Mouse (Mus musculus): ENCODE measurements around the gene Atp2b4. TPM values are rescaled to one million over a fixed set of nuclear protein-coding genes. Genes with fewer than 3 reads are reported as not detected.

Atp2b4 gene
- polyA plus RNA-seq, 2 experiments, result 22.9 to 23.7 TPM

- H3K27me3 ChIP-seq (ENCODE audit: control insufficient read depth, insufficient read depth, low read length), result no peaks in the 10 kb centered on the region
- no peak overlapping the region for H3K9ac ChIP-seq (ENCODE audit: low read depth, low read length, severe bottlenecking)
- no peak overlapping the region for H3K27ac ChIP-seq (replicated peaks; ENCODE audit: low read depth, low read length)
- no peak overlapping the region for H3K4me3 ChIP-seq (replicated peaks; ENCODE audit: low read length)
- ATAC-seq (ENCODE audit: low FRiP score, low read depth), result no peak
- H3K9me3 ChIP-seq (ENCODE audit: control insufficient read depth, low read length), result no peaks in the 10 kb centered on the region
- no peak for DNase-seq (ENCODE audit: low spot score)
- H3K36me3 ChIP-seq (ENCODE audit: control insufficient read depth, insufficient read depth, low read length), result 0 out of 2 replicates have a peak, but pooled peaks cover 3% of the 10 kb centered on the region
- H3K4me2 ChIP-seq (replicated peaks; ENCODE audit: low read depth, low read length, severe bottlenecking), result no peak overlapping the region
- peaks cover 7% of the 10 kb centered on the region for H3K4me1 ChIP-seq (ENCODE audit: control insufficient read depth, insufficient read depth, low read length)
- no peak for TF ChIP-seq POLR2A (IDR thresholded peaks at IDR 0.05; ENCODE audit: borderline replicate concordance, extremely low read depth, insufficient read depth, insufficient read length)
- WGBS, result 69% methylated on average over 11 of the region's 11 CpGs
Observed at GRCm38 (mm10) chr1:133664203-133664970, 136.5 kb downstream of the Atp2b4 start.

- Histone ChIP-seq H3K9me3 (ENCODE audit: control insufficient read depth, low read length) (no peaks in the 10 kb centered on the region), H3K9ac (ENCODE audit: low read depth, low read length, severe bottlenecking) (no peak overlapping the region), H3K4me2 (replicated peaks; ENCODE audit: low read depth, low read length, severe bottlenecking) (no peak overlapping the region), H3K4me3 (replicated peaks; ENCODE audit: low read length) (no peak overlapping the region), H3K27me3 (ENCODE audit: control insufficient read depth, insufficient read depth, low read length) (no peaks in the 10 kb centered on the region), H3K27ac (replicated peaks; ENCODE audit: low read depth, low read length) (no peak overlapping the region), H3K36me3 (ENCODE audit: control insufficient read depth, insufficient read depth, low read length) (peaks cover 13% of the 10 kb centered on the region), H3K4me1 (ENCODE audit: control insufficient read depth, insufficient read depth, low read length) (peaks cover 16% of the 10 kb centered on the region)
- WGBS, result 79% methylated on average over 4 of the region's 4 CpGs
- TF ChIP-seq POLR2A (IDR thresholded peaks at IDR 0.05; ENCODE audit: borderline replicate concordance, extremely low read depth, insufficient read depth, insufficient read length), result no peak
- ATAC-seq (ENCODE audit: low FRiP score, low read depth) (no peak), DNase-seq (ENCODE audit: low spot score) (no peak)
Observed at GRCm38 (mm10) chr1:133663427-133663826, 137.4 kb downstream of the Atp2b4 start.

- no peak for DNase-seq (ENCODE audit: low spot score)
- Histone ChIP-seq H3K9ac (ENCODE audit: low read depth, low read length, severe bottlenecking) (no peak overlapping the region), H3K36me3 (ENCODE audit: control insufficient read depth, insufficient read depth, low read length) (peaks cover 17% of the 10 kb centered on the region), H3K9me3 (ENCODE audit: control insufficient read depth, low read length) (no peaks in the 10 kb centered on the region), H3K27me3 (ENCODE audit: control insufficient read depth, insufficient read depth, low read length) (no peaks in the 10 kb centered on the region), H3K4me2 (replicated peaks; ENCODE audit: low read depth, low read length, severe bottlenecking) (no peak overlapping the region), H3K4me1 (ENCODE audit: control insufficient read depth, insufficient read depth, low read length) (peaks cover 20% of the 10 kb centered on the region), H3K27ac (replicated peaks; ENCODE audit: low read depth, low read length) (no peak overlapping the region), H3K4me3 (replicated peaks; ENCODE audit: low read length) (no peak overlapping the region)
- no peak for ATAC-seq (ENCODE audit: low FRiP score, low read depth)
- WGBS, result 93% methylated on average over 7 of the region's 7 CpGs
- TF ChIP-seq POLR2A (IDR thresholded peaks at IDR 0.05; ENCODE audit: borderline replicate concordance, extremely low read depth, insufficient read depth, insufficient read length), result no peak
Observed at GRCm38 (mm10) chr1:133662941-133663340, 137.9 kb downstream of the Atp2b4 start.

- peak; percentile 98 for ATAC-seq (ENCODE audit: low FRiP score, low read depth)
- 3% methylated on average over 26 of the region's 26 CpGs for WGBS
Observed at GRCm38 (mm10) chr1:133661203-133661933, 139.5 kb downstream of the Atp2b4 start, which contains the start of gene Gm38394. Gene Gm38394 (minus strand): TSS chr1:133661318.

GRCm38 (mm10) chr1:133660466-133661202 lies 140.2 kb downstream of the Atp2b4 start, which contains the start of gene Zbed6:
Gene Zbed6 (minus strand): TSS chr1:133660885.
- DNase-seq (ENCODE audit: low spot score), result peak; percentile 65
- no peak for TF ChIP-seq POLR2A (IDR thresholded peaks at IDR 0.05; ENCODE audit: borderline replicate concordance, extremely low read depth, insufficient read depth, insufficient read length)
- Histone ChIP-seq H3K4me3 (replicated peaks; ENCODE audit: low read length) (peak within 1 kb of the TSS; percentile 67), H3K36me3 (ENCODE audit: control insufficient read depth, insufficient read depth, low read length) (peaks cover 33% of the 10 kb centered on the region), H3K27me3 (ENCODE audit: control insufficient read depth, insufficient read depth, low read length) (no peaks in the 10 kb centered on the region), H3K27ac (replicated peaks; ENCODE audit: low read depth, low read length) (peak within 1 kb of the TSS; percentile 96), H3K9ac (ENCODE audit: low read depth, low read length, severe bottlenecking) (peak within 1 kb of the TSS; percentile 87), H3K9me3 (ENCODE audit: control insufficient read depth, low read length) (no peaks in the 10 kb centered on the region), H3K4me2 (replicated peaks; ENCODE audit: low read depth, low read length, severe bottlenecking) (peak within 1 kb of the TSS; percentile 48), H3K4me1 (ENCODE audit: control insufficient read depth, insufficient read depth, low read length) (peaks cover 36% of the 10 kb centered on the region)
- ATAC-seq (ENCODE audit: low FRiP score, low read depth), result peak; percentile 76
- whole genome bisulfite sequencing, result 1% methylated on average over 34 of the region's 41 CpGs

More at GRCm38 (mm10) chr1:133661203-133661933, 139.5 kb downstream of the Atp2b4 start, which contains the start of gene Gm38394:
- no peaks in the 10 kb centered on the region for H3K9me3 ChIP-seq (ENCODE audit: control insufficient read depth, low read length)
- no peaks in the 10 kb centered on the region for H3K27me3 ChIP-seq (ENCODE audit: control insufficient read depth, insufficient read depth, low read length)
- DNase-seq (ENCODE audit: low spot score), result peak; percentile 99
- peak within 1 kb of the TSS; percentile 67 for H3K4me3 ChIP-seq (replicated peaks; ENCODE audit: low read length)
- H3K9ac ChIP-seq (ENCODE audit: low read depth, low read length, severe bottlenecking), result peak within 1 kb of the TSS; percentile 87
- peak within 1 kb of the TSS; percentile 96 for H3K27ac ChIP-seq (replicated peaks; ENCODE audit: low read depth, low read length)
- peaks cover 30% of the 10 kb centered on the region for H3K36me3 ChIP-seq (ENCODE audit: control insufficient read depth, insufficient read depth, low read length)
- TF ChIP-seq POLR2A (IDR thresholded peaks at IDR 0.05; ENCODE audit: borderline replicate concordance, extremely low read depth, insufficient read depth, insufficient read length), result peak; percentile 63; the same call in 1 of the 2 replicates
- H3K4me1 ChIP-seq (ENCODE audit: control insufficient read depth, insufficient read depth, low read length), result peaks cover 33% of the 10 kb centered on the region
- peak within 1 kb of the TSS; percentile 48 for H3K4me2 ChIP-seq (replicated peaks; ENCODE audit: low read depth, low read length, severe bottlenecking)

All from limb, embryonic 14.5 days (tissue).